Mouse (Mus musculus) right cerebral cortex, postnatal 14 days (tissue): ENCODE data around the gene Ccz1.
A peak's percentile ranks its signal among the peaks of the same experiment; 100 is the strongest.
"Not testable (repeated sequence)": the region's sequence is repeated elsewhere in the genome, so short reads cannot be mapped to it uniquely, and the experiment has no call there.

Source experiments
- DNase-seq: peaks from one replicate; pipeline ENCODE4 v3.0.0; 2022

Gene Ccz1

DNA sequence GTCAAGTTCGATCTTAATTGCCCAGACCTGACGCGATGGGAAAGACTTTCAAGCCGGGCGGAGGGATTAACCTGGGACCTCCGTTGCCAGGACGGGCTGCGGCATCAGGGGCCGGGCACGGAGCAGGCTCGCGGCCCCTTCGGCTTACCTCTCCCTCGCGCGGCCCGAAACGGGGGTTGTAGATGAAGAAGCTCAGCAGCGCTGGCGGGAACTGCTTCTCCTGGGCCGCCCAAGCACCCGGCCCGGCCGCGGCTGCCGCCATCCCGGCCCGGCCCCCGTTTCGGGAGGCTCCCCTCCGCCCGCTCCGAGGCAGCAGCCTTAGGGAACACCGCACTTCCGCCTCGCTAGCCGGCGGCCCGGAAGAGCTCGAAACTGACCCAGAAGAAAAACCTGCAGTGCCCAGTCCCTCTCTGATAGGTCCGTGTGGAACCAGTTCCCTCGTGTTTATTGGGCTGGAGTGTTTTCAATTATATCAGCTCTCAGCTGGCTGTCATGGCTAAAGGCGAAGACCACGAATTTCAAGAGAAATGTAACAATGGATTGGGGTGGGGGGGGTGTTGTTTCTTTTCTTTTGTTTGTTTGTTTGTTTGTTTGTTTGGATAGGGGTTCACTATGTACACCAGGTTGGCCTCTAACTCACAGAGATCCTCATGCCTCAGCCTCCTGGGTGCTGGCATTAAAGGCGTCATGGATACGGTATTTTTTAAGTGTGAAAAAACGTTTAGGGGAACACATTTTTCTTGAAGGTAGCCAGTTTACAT, at the start of gene Ccz1:
Gene Ccz1, minus strand, starts transcription at position 327 of the 761 bp plus-strand sequence.
- DNase-seq: peak; percentile 71

GRCm38 (mm10) chr5:144064093-144064492, 49.4 kb upstream of the Ccz1 start:
- DNase-seq: no peak

- DNase-seq: no peak
Observed at GRCm38 (mm10) chr5:144054340-144054739, 39.7 kb upstream of the Ccz1 start.

DNA sequence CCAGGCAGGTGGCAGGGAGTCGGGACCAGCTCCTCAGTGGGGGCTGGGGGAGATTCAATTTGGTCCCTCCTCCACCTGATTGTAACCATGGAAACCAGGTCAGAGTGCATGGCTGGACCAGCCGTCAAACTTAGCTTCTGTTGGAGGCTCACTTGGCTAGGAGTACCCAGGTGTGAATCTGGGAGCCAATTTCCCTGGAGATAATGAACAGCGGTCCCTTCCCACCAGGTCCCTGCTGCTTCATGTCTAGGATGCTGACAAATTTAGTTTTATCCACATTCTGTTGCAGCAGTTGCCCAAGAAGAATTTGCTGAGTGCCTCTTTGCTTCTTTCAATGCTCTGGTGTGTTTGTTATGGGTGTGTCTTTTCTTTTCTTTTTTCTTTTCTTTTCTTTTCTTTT, 38.8 kb upstream of the Ccz1 start:
- no peak for DNase-seq

DNA sequence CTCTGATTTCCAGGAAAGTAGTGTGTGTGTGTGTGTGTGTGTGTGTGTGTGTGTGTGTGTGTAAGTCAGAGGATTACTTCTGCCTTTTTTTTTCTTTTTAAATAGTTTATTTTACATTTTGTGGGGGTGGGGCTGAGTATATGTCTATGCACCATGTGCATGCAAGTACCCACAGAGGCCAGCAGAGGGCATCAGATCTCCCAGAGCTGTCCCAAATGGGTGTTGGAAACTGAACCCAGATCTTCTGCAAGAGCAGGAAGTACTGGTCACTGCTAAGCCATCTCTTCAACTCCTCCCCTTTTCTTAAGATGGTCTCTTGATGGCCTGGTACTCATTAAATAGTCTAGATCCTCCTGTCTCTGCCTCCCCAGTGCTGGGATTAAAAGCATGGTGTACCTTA, 36.6 kb upstream of the Ccz1 start:
- no peak for DNase-seq

GRCm38 (mm10) chr5:144049881-144050280, 35.2 kb upstream of the Ccz1 start:
- DNase-seq: no peak

- DNase-seq: peak; percentile 51
Observed at GRCm38 (mm10) chr5:144047324-144047723, 32.6 kb upstream of the Ccz1 start.

- DNase-seq: no peak
Observed at GRCm38 (mm10) chr5:144043166-144043565, 28.5 kb upstream of the Ccz1 start.

DNA sequence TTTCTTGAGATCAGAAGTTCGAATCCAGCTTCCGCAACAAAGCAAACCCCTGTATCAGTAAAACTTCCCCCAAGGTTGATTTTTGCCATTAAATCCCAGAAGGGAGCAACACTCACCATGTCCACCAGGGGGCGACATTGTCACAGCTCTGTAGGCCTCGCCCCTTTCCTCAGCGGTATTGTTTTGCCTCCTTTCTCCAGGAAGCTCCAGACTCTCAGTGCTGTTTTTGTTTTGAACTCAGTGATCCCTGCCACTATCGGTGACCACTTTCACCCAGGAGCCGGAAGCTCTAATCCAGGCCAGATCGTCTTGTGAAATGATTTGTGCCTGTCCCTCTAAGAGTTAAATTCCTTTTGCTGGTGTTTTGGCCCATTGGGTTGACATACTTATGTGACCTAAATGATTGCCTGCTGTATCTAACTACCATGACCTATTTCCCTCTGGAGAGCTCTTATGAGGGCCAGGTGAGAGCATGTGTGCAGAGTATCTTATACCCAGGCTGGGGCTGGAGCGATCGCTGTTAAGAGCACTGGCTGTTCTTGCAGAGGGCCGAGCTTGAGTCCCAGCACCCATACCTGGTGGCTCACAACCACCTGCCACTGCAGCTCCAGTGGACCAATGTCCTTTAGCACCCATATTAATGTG, 26.2 kb upstream of the Ccz1 start:
- peak; percentile 76 for DNase-seq

DNA sequence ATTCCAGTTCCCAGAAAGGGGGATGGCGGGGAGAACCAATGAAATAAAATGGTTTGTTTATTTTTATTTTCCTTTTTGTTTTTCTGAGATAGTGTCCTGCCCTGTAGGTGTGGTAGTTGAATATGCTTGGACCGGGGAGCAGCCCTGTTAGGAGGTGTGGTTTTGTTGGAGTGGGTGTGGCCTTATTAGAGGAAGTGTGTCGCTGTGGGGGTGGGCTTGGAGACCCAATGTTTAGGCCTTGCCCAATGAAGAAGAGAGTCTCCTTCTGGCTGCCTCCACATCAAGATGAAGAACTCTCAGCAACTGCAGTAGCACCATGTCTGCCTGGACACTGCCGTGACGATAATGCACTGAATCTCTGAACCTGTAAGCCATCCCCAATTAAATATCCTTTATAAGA, 25.2 kb upstream of the Ccz1 start:
- DNase-seq: no peak

DNA sequence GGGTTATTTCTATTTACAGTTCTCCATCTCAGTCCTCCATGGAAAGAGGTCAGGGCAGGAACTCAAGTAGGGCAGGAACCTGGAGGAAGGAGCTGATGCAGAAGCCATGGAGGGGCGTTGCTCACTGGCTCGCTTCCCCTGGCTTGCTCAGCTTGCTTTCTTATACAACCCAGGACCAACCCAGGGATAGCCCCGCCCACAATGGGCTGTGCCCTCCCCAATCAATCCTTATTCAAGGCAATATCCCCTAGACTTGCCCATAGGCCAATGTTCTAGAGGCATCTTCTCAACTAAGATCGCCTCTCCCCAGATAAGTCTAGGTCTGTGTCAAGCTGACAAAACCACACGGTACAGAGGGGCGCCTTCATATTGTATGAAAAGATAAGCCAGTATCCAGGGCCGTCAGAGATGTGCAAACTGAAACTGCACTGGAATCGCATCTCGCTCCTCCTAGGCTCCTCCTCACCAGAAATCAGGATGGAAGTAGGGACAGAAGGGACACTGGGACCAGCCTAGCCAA, 24.5 kb upstream of the Ccz1 start:
- no peak for DNase-seq

GRCm38 (mm10) chr5:144036952-144037351, 22.3 kb upstream of the Ccz1 start:
- peak; percentile 23 for DNase-seq

DNA sequence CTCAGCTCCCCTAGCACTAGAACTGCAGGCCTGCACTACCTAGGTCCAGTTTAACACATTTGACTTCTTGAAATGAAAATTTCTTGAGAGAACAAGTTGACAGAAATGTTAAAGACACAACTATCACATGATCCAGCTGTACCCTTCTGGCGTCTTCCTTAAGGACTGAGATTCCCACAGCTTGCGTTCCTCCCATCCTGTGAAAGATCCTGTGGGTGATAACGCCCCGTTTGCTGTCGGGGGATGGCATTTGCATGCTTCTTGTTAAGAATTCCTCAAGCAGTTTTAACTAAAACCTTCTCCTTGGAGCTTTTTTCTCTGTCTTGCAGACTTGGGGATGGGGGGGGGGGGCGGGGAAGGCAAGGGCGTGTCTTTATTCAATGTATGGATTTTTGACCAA, 19.9 kb upstream of the Ccz1 start:
- no peak for DNase-seq

- DNase-seq: no peak
Observed at GRCm38 (mm10) chr5:144032491-144032890, 17.8 kb upstream of the Ccz1 start.

GRCm38 (mm10) chr5:144026620-144027263, 12.1 kb upstream of the Ccz1 start, which contains the start of gene Ocm:
Gene Ocm (minus strand): TSS chr5:144026670.
- no peak for DNase-seq

GRCm38 (mm10) chr5:144015845-144016244, 1.2 kb upstream of the Ccz1 start:
- no peak for DNase-seq

DNA sequence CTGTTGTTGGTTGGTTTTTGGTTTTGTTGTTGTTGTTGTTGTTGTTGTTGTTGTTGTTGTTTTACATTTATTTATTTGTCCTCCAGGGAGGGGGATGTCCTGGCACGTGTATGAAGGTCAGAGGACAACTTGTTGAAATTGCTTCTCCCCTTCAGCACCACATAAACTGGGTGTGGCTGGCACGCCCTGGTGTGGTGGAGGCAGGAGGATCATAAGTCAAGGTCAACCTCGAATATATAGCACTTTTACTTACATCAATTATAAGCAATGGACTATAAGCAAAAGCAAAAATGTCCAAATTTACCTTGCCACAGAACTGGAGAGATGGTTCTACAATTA, 604 bp upstream of the Ccz1 start:
- no peak for DNase-seq

- DNase-seq: not testable (repeated sequence)
Observed at GRCm38 (mm10) chr5:144013366-144014134, 1.1 kb downstream of the Ccz1 start.

GRCm38 (mm10) chr5:144002461-144003192, 12.1 kb downstream of the Ccz1 start:
- DNase-seq: no peak

DNA sequence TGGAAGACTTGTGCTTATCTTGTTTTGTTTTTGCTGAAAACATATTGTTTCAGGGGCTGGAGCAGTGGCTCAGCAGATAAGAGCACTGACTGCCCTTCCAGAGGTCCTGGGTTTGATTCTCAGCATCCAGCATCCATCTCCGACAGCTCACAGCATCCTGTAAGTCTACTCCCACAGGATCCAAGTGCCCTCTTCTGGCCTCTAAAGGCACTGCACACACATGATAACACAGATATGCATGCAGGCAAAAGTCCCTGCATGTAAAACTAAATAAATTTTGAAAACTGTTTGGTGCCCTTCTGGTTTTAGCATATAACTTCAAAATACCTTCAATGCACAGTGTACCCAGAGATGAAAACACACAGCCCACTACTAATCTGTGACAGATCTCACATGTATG, 15.3 kb downstream of the Ccz1 start:
- no peak for DNase-seq

- no peak for DNase-seq
Observed at GRCm38 (mm10) chr5:143994632-143995365, 19.9 kb downstream of the Ccz1 start.

GRCm38 (mm10) chr5:143993849-143994248, 20.8 kb downstream of the Ccz1 start:
- no peak for DNase-seq
